Mouse (Mus musculus): Measurements from ENCODE around the gene Ddx42. TPM values are rescaled to one million over a fixed set of nuclear protein-coding genes. Genes with fewer than 3 reads are reported as not detected.
A peak's percentile ranks its signal among the peaks of the same experiment; 100 is the strongest.
"Not testable (repeated sequence)": the region's sequence is repeated elsewhere in the genome, so short reads cannot be mapped to it uniquely, and the experiment has no call there.

Gene Ddx42
- polyA plus RNA-seq, 1 experiment from 2014 or later, result 35.3 TPM

GRCm38 (mm10) chr11:106198277-106198676 lies 18.4 kb upstream of the Ddx42 start:
- H3K4me3 ChIP-seq (ENCODE audit: low read depth, low read length), result no peak overlapping the region
- no peaks in the 10 kb centered on the region for H3K4me1 ChIP-seq (ENCODE audit: insufficient read depth, low read depth, low read length)
- TF ChIP-seq CTCF (IDR thresholded peaks at IDR 0.05) (no peak), EP300 (IDR thresholded peaks at IDR 0.05) (no peak)
- no peak overlapping the region for H3K9ac ChIP-seq (replicated peaks; ENCODE audit: low read depth)
- H3K36me3 ChIP-seq (ENCODE audit: insufficient read depth, low read length), result peaks cover 14% of the 10 kb centered on the region; the same call in 1 of the 2 replicates
- WGBS, result 79% methylated on average over 4 of the region's 4 CpGs
- H3K27me3 ChIP-seq (replicated peaks; ENCODE audit: insufficient read depth, low read length), result no peaks in the 10 kb centered on the region
- no peaks in the 10 kb centered on the region for H3K9me3 ChIP-seq (ENCODE audit: low read length)
- H3K27ac ChIP-seq (ENCODE audit: low read length), result no peak overlapping the region
- H3K4me2 ChIP-seq (replicated peaks; ENCODE audit: low read depth, low read length), result no peak overlapping the region
- DNase-seq (ENCODE audit: low spot score), result no peak
- no peak for ATAC-seq

GRCm38 (mm10) chr11:106199997-106200396 lies 16.7 kb upstream of the Ddx42 start:
- WGBS, result 91% methylated on average over 7 of the region's 7 CpGs
- ATAC-seq, result peak; percentile 70
- not testable (repeated sequence) for H3K4me1 ChIP-seq (ENCODE audit: insufficient read depth, low read depth, low read length); H3K9me3 ChIP-seq (ENCODE audit: low read length); H3K9ac ChIP-seq (replicated peaks; ENCODE audit: low read depth); H3K27me3 ChIP-seq (replicated peaks; ENCODE audit: insufficient read depth, low read length); H3K4me3 ChIP-seq (ENCODE audit: low read depth, low read length); H3K4me2 ChIP-seq (replicated peaks; ENCODE audit: low read depth, low read length); H3K27ac ChIP-seq (ENCODE audit: low read length)
- H3K36me3 ChIP-seq (ENCODE audit: insufficient read depth, low read length), result peaks cover 23% of the 10 kb centered on the region; the same call in 1 of the 2 replicates
- peak; percentile 15 for DNase-seq (ENCODE audit: low spot score)

GRCm38 (mm10) chr11:106200756-106201155 lies 16.0 kb upstream of the Ddx42 start:
- DNase-seq (ENCODE audit: low spot score) (no peak), ATAC-seq (no peak)
- Histone ChIP-seq H3K9me3 (ENCODE audit: low read length) (no peaks in the 10 kb centered on the region), H3K4me1 (ENCODE audit: insufficient read depth, low read depth, low read length) (no peaks in the 10 kb centered on the region), H3K27ac (ENCODE audit: low read length) (no peak overlapping the region), H3K27me3 (replicated peaks; ENCODE audit: insufficient read depth, low read length) (no peaks in the 10 kb centered on the region), H3K9ac (replicated peaks; ENCODE audit: low read depth) (no peak overlapping the region), H3K4me3 (ENCODE audit: low read depth, low read length) (no peak overlapping the region), H3K36me3 (ENCODE audit: insufficient read depth, low read length) (peaks cover 23% of the 10 kb centered on the region; the same call in 1 of the 2 replicates), H3K4me2 (replicated peaks; ENCODE audit: low read depth, low read length) (no peak overlapping the region)
- no peak for TF ChIP-seq EP300 (IDR thresholded peaks at IDR 0.05)
- TF ChIP-seq CTCF (IDR thresholded peaks at IDR 0.05), result no peak
- 67% methylated on average over 6 of the region's 6 CpGs for WGBS

- TF ChIP-seq CTCF (IDR thresholded peaks at IDR 0.05) (no peak), EP300 (IDR thresholded peaks at IDR 0.05) (no peak)
- WGBS, result 87% methylated on average over 19 of the region's 19 CpGs
- Histone ChIP-seq H3K4me2 (replicated peaks; ENCODE audit: low read depth, low read length) (no peak overlapping the region), H3K9me3 (ENCODE audit: low read length) (no peaks in the 10 kb centered on the region), H3K27ac (ENCODE audit: low read length) (no peak overlapping the region), H3K9ac (replicated peaks; ENCODE audit: low read depth) (no peak overlapping the region), H3K4me1 (ENCODE audit: insufficient read depth, low read depth, low read length) (no peaks in the 10 kb centered on the region), H3K4me3 (ENCODE audit: low read depth, low read length) (no peak overlapping the region), H3K27me3 (replicated peaks; ENCODE audit: insufficient read depth, low read length) (no peaks in the 10 kb centered on the region), H3K36me3 (ENCODE audit: insufficient read depth, low read length) (peaks cover 25% of the 10 kb centered on the region; the same call in 1 of the 2 replicates)
- DNase-seq (ENCODE audit: low spot score), result no peak
- no peak for ATAC-seq
These were observed 15.2 kb upstream of the Ddx42 start for GRCm38 (mm10) chr11:106201337-106202122.

- no peak within 1 kb of the TSS for H3K27ac ChIP-seq (ENCODE audit: low read length)
- no peak within 1 kb of the TSS for H3K4me2 ChIP-seq (replicated peaks; ENCODE audit: low read depth, low read length)
- no peaks in the 10 kb centered on the region for H3K9me3 ChIP-seq (ENCODE audit: low read length)
- WGBS, result 73% methylated on average over 5 of the region's 5 CpGs
- ATAC-seq (no peak), DNase-seq (ENCODE audit: low spot score) (no peak)
- no peaks in the 10 kb centered on the region for H3K27me3 ChIP-seq (replicated peaks; ENCODE audit: insufficient read depth, low read length)
- no peaks in the 10 kb centered on the region for H3K4me1 ChIP-seq (ENCODE audit: insufficient read depth, low read depth, low read length)
- TF ChIP-seq CTCF (IDR thresholded peaks at IDR 0.05), result no peak
- TF ChIP-seq EP300 (IDR thresholded peaks at IDR 0.05), result no peak
- peaks cover 30% of the 10 kb centered on the region; the same call in 1 of the 2 replicates for H3K36me3 ChIP-seq (ENCODE audit: insufficient read depth, low read length)
- H3K9ac ChIP-seq (replicated peaks; ENCODE audit: low read depth), result no peak within 1 kb of the TSS
- H3K4me3 ChIP-seq (ENCODE audit: low read depth, low read length), result no peak within 1 kb of the TSS
These were observed 14.6 kb upstream of the Ddx42 start, which contains the start of gene Strada for GRCm38 (mm10) chr11:106202123-106202465. Gene Strada (minus strand): TSS chr11:106202168.

GRCm38 (mm10) chr11:106212771-106213170 lies 4.0 kb upstream of the Ddx42 start:
- Histone ChIP-seq H3K4me2 (replicated peaks; ENCODE audit: low read depth, low read length) (no peak overlapping the region), H3K36me3 (ENCODE audit: insufficient read depth, low read length) (peaks cover 25% of the 10 kb centered on the region), H3K4me1 (ENCODE audit: insufficient read depth, low read depth, low read length) (peaks cover 4% of the 10 kb centered on the region; the same call in 1 of the 2 replicates), H3K9ac (replicated peaks; ENCODE audit: low read depth) (no peak overlapping the region), H3K27me3 (replicated peaks; ENCODE audit: insufficient read depth, low read length) (no peaks in the 10 kb centered on the region), H3K4me3 (ENCODE audit: low read depth, low read length) (no peak overlapping the region), H3K27ac (ENCODE audit: low read length) (no peak overlapping the region), H3K9me3 (ENCODE audit: low read length) (no peaks in the 10 kb centered on the region)
- no peak for DNase-seq (ENCODE audit: low spot score)
- ATAC-seq, result no peak
- TF ChIP-seq EP300 (IDR thresholded peaks at IDR 0.05) (no peak), CTCF (IDR thresholded peaks at IDR 0.05) (no peak)
- 77% methylated on average over 8 of the region's 8 CpGs for WGBS

Data from lung, postnatal 0 days (tissue).